Mouse (Mus musculus): ENCODE measurements at regions not wholly inside any gene's neighbourhood (a gene's known extent, or its start where the extent isn't known, plus 50 kb on each side); places are given as distances from the start of the nearest gene placed in this dataset.

GRCm38 (mm10) chr6:147416592-147416991, 59.0 kb upstream of the Ccdc91 start:
- 50% methylated on average over 3 of the region's 3 CpGs for WGBS (ENCODE audit: insufficient replicate concordance)
- H3K27ac ChIP-seq (replicated peaks): no peak overlapping the region
- H3K4me3 ChIP-seq (replicated peaks): no peak overlapping the region
- ATAC-seq (ENCODE audit: insufficient read depth): no peak
- H3K9ac ChIP-seq: no peak overlapping the region
- no peaks in the 10 kb centered on the region for H3K36me3 ChIP-seq (replicated peaks)
- no peak overlapping the region for H3K4me2 ChIP-seq
- H3K4me1 ChIP-seq (replicated peaks): no peaks in the 10 kb centered on the region
- H3K9me3 ChIP-seq (replicated peaks): no peaks in the 10 kb centered on the region
- H3K27me3 ChIP-seq: no peaks in the 10 kb centered on the region

GRCm38 (mm10) chr6:147413713-147414112, 61.9 kb upstream of the Ccdc91 start:
- ATAC-seq (ENCODE audit: insufficient read depth): no peak
- no peaks in the 10 kb centered on the region for H3K27me3 ChIP-seq
- WGBS (ENCODE audit: insufficient replicate concordance): 67% methylated on average over 3 of the region's 3 CpGs

GRCm38 (mm10) chr6:147397984-147398383, 77.6 kb upstream of the Ccdc91 start:
- H3K27ac ChIP-seq (replicated peaks): no peak overlapping the region
- no peak overlapping the region for H3K9ac ChIP-seq
- H3K36me3 ChIP-seq (replicated peaks): no peaks in the 10 kb centered on the region
- H3K4me2 ChIP-seq: no peak overlapping the region
- no peaks in the 10 kb centered on the region for H3K4me1 ChIP-seq (replicated peaks)
- no peak overlapping the region for H3K4me3 ChIP-seq (replicated peaks)
- H3K27me3 ChIP-seq: no peaks in the 10 kb centered on the region
- WGBS (ENCODE audit: insufficient replicate concordance): 57% methylated on average over 6 of the region's 6 CpGs
- H3K9me3 ChIP-seq (replicated peaks): no peaks in the 10 kb centered on the region
- ATAC-seq (ENCODE audit: insufficient read depth): no peak

More at GRCm38 (mm10) chr6:147413713-147414112, 61.9 kb upstream of the Ccdc91 start:
- H3K9me3 ChIP-seq (replicated peaks): no peaks in the 10 kb centered on the region
- no peak overlapping the region for H3K4me2 ChIP-seq
- H3K9ac ChIP-seq: no peak overlapping the region
- H3K36me3 ChIP-seq (replicated peaks): no peaks in the 10 kb centered on the region
- H3K4me1 ChIP-seq (replicated peaks): no peaks in the 10 kb centered on the region
- no peak overlapping the region for H3K27ac ChIP-seq (replicated peaks)
- no peak overlapping the region for H3K4me3 ChIP-seq (replicated peaks)

- ATAC-seq (ENCODE audit: insufficient read depth): no peak
- no peak overlapping the region for H3K27ac ChIP-seq (replicated peaks)
- WGBS (ENCODE audit: insufficient replicate concordance): 51% methylated on average over 14 of the region's 14 CpGs
- H3K9me3 ChIP-seq (replicated peaks): no peaks in the 10 kb centered on the region
- H3K4me3 ChIP-seq (replicated peaks): no peak overlapping the region
- H3K4me2 ChIP-seq: no peak overlapping the region
- no peaks in the 10 kb centered on the region for H3K36me3 ChIP-seq (replicated peaks)
- H3K9ac ChIP-seq: no peak overlapping the region
- no peaks in the 10 kb centered on the region for H3K4me1 ChIP-seq (replicated peaks)
- H3K27me3 ChIP-seq: no peaks in the 10 kb centered on the region
Observed at GRCm38 (mm10) chr6:147391425-147392158, 84.0 kb upstream of the Ccdc91 start.

- H3K4me1 ChIP-seq (replicated peaks): no peaks in the 10 kb centered on the region
- ATAC-seq (ENCODE audit: insufficient read depth): no peak
- H3K36me3 ChIP-seq (replicated peaks): no peaks in the 10 kb centered on the region
- H3K4me3 ChIP-seq (replicated peaks): no peak overlapping the region
- H3K27ac ChIP-seq (replicated peaks): no peak overlapping the region
- 64% methylated on average over 5 of the region's 5 CpGs for WGBS (ENCODE audit: insufficient replicate concordance)
- H3K4me2 ChIP-seq: no peak overlapping the region
- H3K9ac ChIP-seq: no peak overlapping the region
- no peaks in the 10 kb centered on the region for H3K9me3 ChIP-seq (replicated peaks)
- no peaks in the 10 kb centered on the region for H3K27me3 ChIP-seq
Observed at GRCm38 (mm10) chr6:147390499-147390898, 85.1 kb upstream of the Ccdc91 start.

- no peak overlapping the region for H3K27ac ChIP-seq (replicated peaks)
- 18% methylated on average over 2 of the region's 2 CpGs for WGBS (ENCODE audit: insufficient replicate concordance)
- no peak overlapping the region for H3K9ac ChIP-seq
- H3K4me1 ChIP-seq (replicated peaks): no peaks in the 10 kb centered on the region
- no peaks in the 10 kb centered on the region for H3K9me3 ChIP-seq (replicated peaks)
- no peak for ATAC-seq (ENCODE audit: insufficient read depth)
- H3K36me3 ChIP-seq (replicated peaks): no peaks in the 10 kb centered on the region
- no peak overlapping the region for H3K4me3 ChIP-seq (replicated peaks)
- no peaks in the 10 kb centered on the region for H3K27me3 ChIP-seq
- H3K4me2 ChIP-seq: no peak overlapping the region
Observed at GRCm38 (mm10) chr6:147388727-147389126, 86.9 kb upstream of the Ccdc91 start.

GRCm38 (mm10) chr6:147385606-147386005, 90.0 kb upstream of the Ccdc91 start:
- H3K4me3 ChIP-seq (replicated peaks): no peak overlapping the region
- H3K27ac ChIP-seq (replicated peaks): no peak overlapping the region
- 63% methylated on average over 1 of the region's 1 CpGs for WGBS (ENCODE audit: insufficient replicate concordance)
- no peak for ATAC-seq (ENCODE audit: insufficient read depth)
- no peaks in the 10 kb centered on the region for H3K36me3 ChIP-seq (replicated peaks)
- H3K27me3 ChIP-seq: no peaks in the 10 kb centered on the region
- H3K4me1 ChIP-seq (replicated peaks): no peaks in the 10 kb centered on the region
- H3K9me3 ChIP-seq (replicated peaks): no peaks in the 10 kb centered on the region
- no peak overlapping the region for H3K9ac ChIP-seq
- H3K4me2 ChIP-seq: no peak overlapping the region

GRCm38 (mm10) chr6:147380519-147380918, 95.1 kb upstream of the Ccdc91 start:
- Histone ChIP-seq H3K27me3 (no peaks in the 10 kb centered on the region), H3K4me2 (no peak overlapping the region), H3K27ac (replicated peaks) (no peak overlapping the region), H3K9ac (no peak overlapping the region), H3K4me1 (replicated peaks) (no peaks in the 10 kb centered on the region), H3K9me3 (replicated peaks) (no peaks in the 10 kb centered on the region), H3K36me3 (replicated peaks) (no peaks in the 10 kb centered on the region), H3K4me3 (replicated peaks) (no peak overlapping the region)
- ATAC-seq (ENCODE audit: insufficient read depth): no peak
- WGBS (ENCODE audit: insufficient replicate concordance): 42% methylated on average over 8 of the region's 8 CpGs

GRCm38 (mm10) chr6:147377679-147378078, 97.9 kb upstream of the Ccdc91 start:
- ATAC-seq (ENCODE audit: insufficient read depth): no peak
- H3K36me3 ChIP-seq (replicated peaks): no peaks in the 10 kb centered on the region
- no peak overlapping the region for H3K4me2 ChIP-seq
- no peaks in the 10 kb centered on the region for H3K27me3 ChIP-seq
- H3K9ac ChIP-seq: no peak overlapping the region
- 68% methylated on average over 3 of the region's 3 CpGs for WGBS (ENCODE audit: insufficient replicate concordance)
- no peaks in the 10 kb centered on the region for H3K9me3 ChIP-seq (replicated peaks)
- no peaks in the 10 kb centered on the region for H3K4me1 ChIP-seq (replicated peaks)
- no peak overlapping the region for H3K4me3 ChIP-seq (replicated peaks)
- H3K27ac ChIP-seq (replicated peaks): no peak overlapping the region

GRCm38 (mm10) chr6:147371737-147372136, 103.9 kb upstream of the Ccdc91 start:
- no peaks in the 10 kb centered on the region for H3K36me3 ChIP-seq (replicated peaks)
- no peak overlapping the region for H3K27ac ChIP-seq (replicated peaks)
- ATAC-seq (ENCODE audit: insufficient read depth): no peak
- no peaks in the 10 kb centered on the region for H3K9me3 ChIP-seq (replicated peaks)
- H3K27me3 ChIP-seq: no peaks in the 10 kb centered on the region
- no peak overlapping the region for H3K4me3 ChIP-seq (replicated peaks)
- 41% methylated on average over 4 of the region's 4 CpGs for WGBS (ENCODE audit: insufficient replicate concordance)
- H3K4me1 ChIP-seq (replicated peaks): no peaks in the 10 kb centered on the region
- H3K9ac ChIP-seq: no peak overlapping the region
- H3K4me2 ChIP-seq: no peak overlapping the region

- no peak overlapping the region for H3K9ac ChIP-seq
- ATAC-seq (ENCODE audit: insufficient read depth): no peak
- WGBS (ENCODE audit: insufficient replicate concordance): 62% methylated on average over 3 of the region's 3 CpGs
Observed at GRCm38 (mm10) chr6:147371336-147371735, 104.3 kb upstream of the Ccdc91 start.

GRCm38 (mm10) chr6:147362842-147363241, 98.9 kb upstream of the Pthlh start:
- no peaks in the 10 kb centered on the region for H3K9me3 ChIP-seq (replicated peaks)
- 61% methylated on average over 6 of the region's 6 CpGs for WGBS (ENCODE audit: insufficient replicate concordance)
- no peak overlapping the region for H3K27ac ChIP-seq (replicated peaks)
- ATAC-seq (ENCODE audit: insufficient read depth): no peak
- H3K9ac ChIP-seq: no peak overlapping the region
- no peak overlapping the region for H3K4me2 ChIP-seq
- H3K27me3 ChIP-seq: no peaks in the 10 kb centered on the region
- H3K4me3 ChIP-seq (replicated peaks): no peak overlapping the region
- no peaks in the 10 kb centered on the region for H3K36me3 ChIP-seq (replicated peaks)
- H3K4me1 ChIP-seq (replicated peaks): no peaks in the 10 kb centered on the region

More at GRCm38 (mm10) chr6:147371336-147371735, 104.3 kb upstream of the Ccdc91 start:
- Histone ChIP-seq H3K27ac (replicated peaks) (no peak overlapping the region), H3K4me3 (replicated peaks) (no peak overlapping the region), H3K4me2 (no peak overlapping the region), H3K4me1 (replicated peaks) (no peaks in the 10 kb centered on the region), H3K36me3 (replicated peaks) (no peaks in the 10 kb centered on the region), H3K27me3 (no peaks in the 10 kb centered on the region), H3K9me3 (replicated peaks) (no peaks in the 10 kb centered on the region)

Data from liver, embryonic 15.5 days (tissue).